Mouse (Mus musculus): ENCODE data around the gene Dnpep.

GRCm38 (mm10) chr1:75315011-75315410 is 2.8 kb downstream of the Dnpep start:
- TF ChIP-seq CTCF (IDR thresholded peaks at IDR 0.05; ENCODE audit: low read depth), result no peak
- TF ChIP-seq EP300 (IDR thresholded peaks at IDR 0.05; ENCODE audit: low read depth), result no peak

All from liver, embryonic 14.5 days (tissue).